Mouse (Mus musculus): ENCODE results near the gene Dusp10. TPM values are rescaled to one million over a fixed set of nuclear protein-coding genes. Genes with fewer than 3 reads are reported as not detected.

The Dusp10 gene
- total RNA-seq, 1 experiment from 2014 or later: 22.9 TPM

GRCm38 (mm10) chr1:184048675-184049418, 35.7 kb downstream of the Dusp10 start:
- ATAC-seq (replicated peaks; ENCODE audit: insufficient number of reproducible peaks, low FRiP score, low TSS enrichment, poor library complexity, severe bottlenecking): peak; percentile 69

- no peak for ATAC-seq (replicated peaks; ENCODE audit: insufficient number of reproducible peaks, low FRiP score, low TSS enrichment, poor library complexity, severe bottlenecking)
These were observed 38.2 kb downstream of the Dusp10 start for GRCm38 (mm10) chr1:184051286-184051685.

GRCm38 (mm10) chr1:184051824-184052223, 38.7 kb downstream of the Dusp10 start:
- ATAC-seq (replicated peaks; ENCODE audit: insufficient number of reproducible peaks, low FRiP score, low TSS enrichment, poor library complexity, severe bottlenecking): no peak

- no peak for ATAC-seq (replicated peaks; ENCODE audit: insufficient number of reproducible peaks, low FRiP score, low TSS enrichment, poor library complexity, severe bottlenecking)
These were observed 39.2 kb downstream of the Dusp10 start for GRCm38 (mm10) chr1:184052331-184052730.

- no peak for ATAC-seq (replicated peaks; ENCODE audit: insufficient number of reproducible peaks, low FRiP score, low TSS enrichment, poor library complexity, severe bottlenecking)
These were observed 40.0 kb downstream of the Dusp10 start for GRCm38 (mm10) chr1:184053141-184053540.

- no peak for ATAC-seq (replicated peaks; ENCODE audit: insufficient number of reproducible peaks, low FRiP score, low TSS enrichment, poor library complexity, severe bottlenecking)
These were observed 40.6 kb downstream of the Dusp10 start for GRCm38 (mm10) chr1:184053711-184054110.

- no peak for ATAC-seq (replicated peaks; ENCODE audit: insufficient number of reproducible peaks, low FRiP score, low TSS enrichment, poor library complexity, severe bottlenecking)
These were observed 41.1 kb downstream of the Dusp10 start for GRCm38 (mm10) chr1:184054176-184054575.

- no peak for ATAC-seq (replicated peaks; ENCODE audit: insufficient number of reproducible peaks, low FRiP score, low TSS enrichment, poor library complexity, severe bottlenecking)
These were observed 45.1 kb downstream of the Dusp10 start for GRCm38 (mm10) chr1:184058206-184058605.

- no peak for ATAC-seq (replicated peaks; ENCODE audit: insufficient number of reproducible peaks, low FRiP score, low TSS enrichment, poor library complexity, severe bottlenecking)
These were observed 46.7 kb downstream of the Dusp10 start for GRCm38 (mm10) chr1:184059814-184060213.

- ATAC-seq (replicated peaks; ENCODE audit: insufficient number of reproducible peaks, low FRiP score, low TSS enrichment, poor library complexity, severe bottlenecking): no peak
These were observed 47.3 kb downstream of the Dusp10 start for GRCm38 (mm10) chr1:184060381-184060780.

- no peak for ATAC-seq (replicated peaks; ENCODE audit: insufficient number of reproducible peaks, low FRiP score, low TSS enrichment, poor library complexity, severe bottlenecking)
These were observed 48.0 kb downstream of the Dusp10 start for GRCm38 (mm10) chr1:184060828-184061734.

- no peak for ATAC-seq (replicated peaks; ENCODE audit: insufficient number of reproducible peaks, low FRiP score, low TSS enrichment, poor library complexity, severe bottlenecking)
These were observed 48.8 kb downstream of the Dusp10 start for GRCm38 (mm10) chr1:184061901-184062300.

- no peak for ATAC-seq (replicated peaks; ENCODE audit: insufficient number of reproducible peaks, low FRiP score, low TSS enrichment, poor library complexity, severe bottlenecking)
These were observed 51.2 kb downstream of the Dusp10 start for GRCm38 (mm10) chr1:184064306-184064705.

- ATAC-seq (replicated peaks; ENCODE audit: insufficient number of reproducible peaks, low FRiP score, low TSS enrichment, poor library complexity, severe bottlenecking): no peak
These were observed 52.7 kb downstream of the Dusp10 start for GRCm38 (mm10) chr1:184065589-184066361.

GRCm38 (mm10) chr1:184066460-184067287, 53.6 kb downstream of the Dusp10 start:
- ATAC-seq (replicated peaks; ENCODE audit: insufficient number of reproducible peaks, low FRiP score, low TSS enrichment, poor library complexity, severe bottlenecking): peak; percentile 59

GRCm38 (mm10) chr1:184067704-184068558, 54.8 kb downstream of the Dusp10 start:
- no peak for ATAC-seq (replicated peaks; ENCODE audit: insufficient number of reproducible peaks, low FRiP score, low TSS enrichment, poor library complexity, severe bottlenecking)

- ATAC-seq (replicated peaks; ENCODE audit: insufficient number of reproducible peaks, low FRiP score, low TSS enrichment, poor library complexity, severe bottlenecking): no peak
These were observed 55.9 kb downstream of the Dusp10 start for GRCm38 (mm10) chr1:184068971-184069370.

Data from monocyte, adult 5-6 weeks (primary cell).